Mouse (Mus musculus): ENCODE data around the gene Espn.

Gene Espn

GRCm38 (mm10) chr4:152151966-152152544 lies at the start of gene Espn:
Gene Espn (minus strand): TSS chr4:152152371.
- ChIA-PET CTCF (interaction anchor here in 3 of 4 experiments (0.6 to 4.6 kb wide), 20 partner anchors 12 to 283 kb away, joined by 3 to 32 read pairs (median 4); partner anchors contain the start of genes Dnajc11 (in 1 of the 3) and Nol9 (in 1 of the 3)), POLR2A (interaction anchor here (0.5 to 1.8 kb wide), 17 partner anchors 12 to 198 kb away, joined by 3 to 6 read pairs (median 3); partner anchors contain the start of gene Icmt (in 1 of the 4))

- CTCF ChIA-PET: interaction anchor here in 3 of 4 experiments (0.8 to 3.4 kb wide), 5 partner anchors 11 to 13 kb away, joined by 3 to 21 read pairs (median 9); no protein-coding TSS in a partner anchor
- POLR2A ChIA-PET: interaction anchor here in 2 of 4 experiments (0.9 to 2.7 kb wide), 5 partner anchors 10 to 124 kb away, joined by 3 to 6 read pairs (median 4); partner anchors contain the start of gene Rpl22 (in 1 of the 2)
Observed at GRCm38 (mm10) chr4:152201492-152201891, 49.3 kb upstream of the Espn start.

GRCm38 (mm10) chr4:152199617-152200016 lies 47.4 kb upstream of the Espn start:
- ChIA-PET CTCF (interaction anchor here in 2 of 4 experiments (1.2 to 1.5 kb wide), 3 partner anchors 14 to 22 kb away, joined by 4 read pairs; partner anchors contain the start of gene Acot7 (in 1 of the 2)), POLR2A (interaction anchor here in 2 of 4 experiments (0.6 to 1.3 kb wide), 2 partner anchors 11 to 15 kb away, joined by 3 read pairs; no protein-coding TSS in a partner anchor)

GRCm38 (mm10) chr4:152197545-152197944 lies 45.4 kb upstream of the Espn start:
- ChIA-PET CTCF (interaction anchor here in 3 of 4 experiments (0.7 to 2.2 kb wide), 6 partner anchors 12 to 16 kb away, joined by 3 to 10 read pairs (median 6); no protein-coding TSS in a partner anchor), POLR2A (interaction anchor here in 2 of 4 experiments (0.9 to 2.1 kb wide), 5 partner anchors 11 to 127 kb away, joined by 3 to 7 read pairs (median 4); partner anchors contain the start of gene Rpl22 (in 1 of the 2))

- POLR2A ChIA-PET: interaction anchor here in 2 of 4 experiments (0.7 to 3.4 kb wide), 7 partner anchors 9 to 1128 kb away, joined by 3 to 27 read pairs (median 6); partner anchors contain the start of gene Rpl22 (in 1 of the 2)
- CTCF ChIA-PET: interaction anchor here in 3 of 4 experiments (1.3 to 2.2 kb wide), 4 partner anchors 11 to 18 kb away, joined by 4 to 10 read pairs (median 8); no protein-coding TSS in a partner anchor
Observed at GRCm38 (mm10) chr4:152196276-152196675, 44.1 kb upstream of the Espn start.

GRCm38 (mm10) chr4:152194476-152195175 lies 42.5 kb upstream of the Espn start:
- ChIA-PET POLR2A (interaction anchor here (0.5 to 3.4 kb wide), 15 partner anchors 8 to 103 kb away, joined by 3 to 27 read pairs (median 4); partner anchors contain the start of gene Acot7 (in 1 of the 4)), CTCF (interaction anchor here (0.5 to 3.0 kb wide), 10 partner anchors 9 to 916 kb away, joined by 3 to 8 read pairs (median 4); partner anchors contain the start of gene Acot7 (in 1 of the 4))

GRCm38 (mm10) chr4:152192569-152192968 lies 40.4 kb upstream of the Espn start:
- ChIA-PET POLR2A (interaction anchor here in 1 of 4 experiments (1.3 to 1.9 kb wide), 2 partner anchors 20 to 89 kb away, joined by 3 to 4 read pairs; no protein-coding TSS in a partner anchor), CTCF (interaction anchor here in 1 of 4 experiments (0.6 kb wide), 1 partner anchor 191 kb away, joined by 3 read pairs; no protein-coding TSS in a partner anchor)

GRCm38 (mm10) chr4:152190701-152191100 lies 38.5 kb upstream of the Espn start:
- ChIA-PET CTCF (interaction anchor here in 2 of 4 experiments (0.8 to 1.6 kb wide), 6 partner anchors 18 to 128 kb away, joined by 3 to 9 read pairs (median 4); partner anchors contain the start of gene Rnf207 (in 1 of the 2)), POLR2A (interaction anchor here in 2 of 4 experiments (1.0 to 1.8 kb wide), 8 partner anchors 11 to 288 kb away, joined by 3 to 7 read pairs (median 4); partner anchors contain the start of gene Acot7 (in 2 of the 2))

GRCm38 (mm10) chr4:152190096-152190653 lies 38.0 kb upstream of the Espn start:
- POLR2A ChIA-PET: interaction anchor here in 2 of 4 experiments (0.6 to 1.8 kb wide), 8 partner anchors 12 to 301 kb away, joined by 3 to 7 read pairs (median 5); partner anchors contain the start of gene Acot7 (in 2 of the 2)
- CTCF ChIA-PET: interaction anchor here in 2 of 4 experiments (0.6 to 1.6 kb wide), 7 partner anchors 17 to 128 kb away, joined by 3 to 9 read pairs (median 4); partner anchors contain the start of gene Rnf207 (in 1 of the 2)

- ChIA-PET CTCF (interaction anchor here in 2 of 4 experiments (0.6 to 1.6 kb wide), 7 partner anchors 17 to 129 kb away, joined by 3 to 9 read pairs (median 4); partner anchors contain the start of gene Rnf207 (in 1 of the 2)), POLR2A (interaction anchor here in 2 of 4 experiments (0.6 to 1.8 kb wide), 7 partner anchors 12 to 301 kb away, joined by 3 to 7 read pairs (median 5); partner anchors contain the start of gene Acot7 (in 2 of the 2))
Observed at GRCm38 (mm10) chr4:152189691-152190090, 37.5 kb upstream of the Espn start.

GRCm38 (mm10) chr4:152189071-152189470 lies 36.9 kb upstream of the Espn start:
- POLR2A ChIA-PET: interaction anchor here in 2 of 4 experiments (0.6 to 4.3 kb wide), 7 partner anchors 9 to 74 kb away, joined by 3 to 20 read pairs (median 3); partner anchors contain the start of gene Acot7 (in 2 of the 2)
- CTCF ChIA-PET: interaction anchor here (0.6 to 5.3 kb wide), 4 partner anchors 13 to 86 kb away, joined by 3 to 72 read pairs (median 3); no protein-coding TSS in a partner anchor

- CTCF ChIA-PET: interaction anchor here (0.6 to 5.3 kb wide), 8 partner anchors 13 to 395 kb away, joined by 3 to 72 read pairs (median 3); no protein-coding TSS in a partner anchor
- POLR2A ChIA-PET: interaction anchor here in 3 of 4 experiments (0.6 to 4.3 kb wide), 13 partner anchors 9 to 1233 kb away, joined by 3 to 20 read pairs (median 3); partner anchors contain the start of gene Acot7 (in 3 of the 3)
Observed at GRCm38 (mm10) chr4:152188651-152189050, 36.5 kb upstream of the Espn start.

GRCm38 (mm10) chr4:152187142-152187541 lies 35.0 kb upstream of the Espn start:
- POLR2A ChIA-PET: interaction anchor here (0.5 to 4.3 kb wide), 15 partner anchors 8 to 239 kb away, joined by 3 to 27 read pairs (median 5); partner anchors contain the start of gene Acot7 (in 3 of the 4)
- CTCF ChIA-PET: interaction anchor here (0.5 to 5.3 kb wide), 18 partner anchors 10 to 247 kb away, joined by 3 to 72 read pairs (median 4); no protein-coding TSS in a partner anchor

- ChIA-PET CTCF (interaction anchor here (0.5 to 5.3 kb wide), 38 partner anchors 8 to 1523 kb away, joined by 3 to 72 read pairs (median 5); partner anchors contain the start of gene Rnf207 (in 1 of the 4)), POLR2A (interaction anchor here (0.5 to 4.3 kb wide), 35 partner anchors 8 to 1268 kb away, joined by 3 to 27 read pairs (median 4); partner anchors contain the start of genes Acot7 (in 3 of the 4), Hes2 (in 1 of the 4), Rnf207 (in 1 of the 4) and Zbtb48 (in 1 of the 4))
Observed at GRCm38 (mm10) chr4:152186205-152187082, 34.3 kb upstream of the Espn start.

GRCm38 (mm10) chr4:152185510-152186204 lies 33.5 kb upstream of the Espn start:
- ChIA-PET POLR2A (interaction anchor here (0.5 to 4.3 kb wide), 44 partner anchors 8 to 1269 kb away, joined by 3 to 27 read pairs (median 4); partner anchors contain the start of genes Acot7 (in 2 of the 4), Rnf207 (in 2 of the 4), Dnajc11 (in 1 of the 4) and Espn (in 1 of the 4)), CTCF (interaction anchor here (0.5 to 5.3 kb wide), 49 partner anchors 9 to 1523 kb away, joined by 3 to 72 read pairs (median 4); partner anchors contain the start of genes Camta1 (in 1 of the 4) and Rnf207 (in 1 of the 4))
